Mouse (Mus musculus): ENCODE measurements around the gene Arfgef2.

Arfgef2 gene

GRCm38 (mm10) chr2:166859214-166859613 is 53.8 kb downstream of the Arfgef2 start:
- no peak for DNase-seq (ENCODE audit: low spot score in 2 of 2)

- no peak for DNase-seq (ENCODE audit: low spot score in 2 of 2)
These were observed 57.1 kb downstream of the Arfgef2 start for GRCm38 (mm10) chr2:166862505-166862904.

- DNase-seq (ENCODE audit: low spot score in 2 of 2), result no peak
These were observed 60.1 kb downstream of the Arfgef2 start for GRCm38 (mm10) chr2:166865476-166865875.

GRCm38 (mm10) chr2:166870271-166870865 is 65.0 kb downstream of the Arfgef2 start:
- no peak for DNase-seq (ENCODE audit: low spot score in 2 of 2)

GRCm38 (mm10) chr2:166870899-166871298 is 65.5 kb downstream of the Arfgef2 start:
- DNase-seq (ENCODE audit: low spot score in 2 of 2), result no peak

- DNase-seq (ENCODE audit: low spot score in 2 of 2), result no peak
These were observed 69.4 kb downstream of the Arfgef2 start for GRCm38 (mm10) chr2:166874675-166875280.

GRCm38 (mm10) chr2:166875561-166875960 is 70.2 kb downstream of the Arfgef2 start:
- DNase-seq (ENCODE audit: low spot score in 2 of 2), result no peak

GRCm38 (mm10) chr2:166876331-166876730 is 70.9 kb downstream of the Arfgef2 start:
- no peak for DNase-seq (ENCODE audit: low spot score in 2 of 2)

- DNase-seq (ENCODE audit: low spot score in 2 of 2), result no peak
These were observed 79.7 kb downstream of the Arfgef2 start for GRCm38 (mm10) chr2:166885066-166885465.

GRCm38 (mm10) chr2:166885619-166886018 is 80.2 kb downstream of the Arfgef2 start:
- no peak for DNase-seq (ENCODE audit: low spot score in 2 of 2)

- DNase-seq (ENCODE audit: low spot score in 2 of 2), result no peak
These were observed 80.8 kb downstream of the Arfgef2 start for GRCm38 (mm10) chr2:166886231-166886630.

- DNase-seq (ENCODE audit: low spot score in 2 of 2), result no peak
These were observed 82.4 kb downstream of the Arfgef2 start for GRCm38 (mm10) chr2:166887816-166888215.

- no peak for DNase-seq (ENCODE audit: low spot score in 2 of 2)
These were observed 86.0 kb downstream of the Arfgef2 start for GRCm38 (mm10) chr2:166891366-166891880.

GRCm38 (mm10) chr2:166892158-166892680 is 86.8 kb downstream of the Arfgef2 start:
- DNase-seq (ENCODE audit: low spot score in 2 of 2), result no peak

- no peak for DNase-seq (ENCODE audit: low spot score in 2 of 2)
These were observed 87.6 kb downstream of the Arfgef2 start for GRCm38 (mm10) chr2:166893036-166893435.

- peak in 1 of 2 experiments; percentile 24 for DNase-seq (ENCODE audit: low spot score in 2 of 2)
These were observed 91.0 kb downstream of the Arfgef2 start for GRCm38 (mm10) chr2:166896368-166896767.

- peak in 1 of 2 experiments; percentile 24 for DNase-seq (ENCODE audit: low spot score in 2 of 2)
These were observed 91.6 kb downstream of the Arfgef2 start for GRCm38 (mm10) chr2:166896974-166897373.

GRCm38 (mm10) chr2:166899161-166899560 is 93.8 kb downstream of the Arfgef2 start:
- no peak for DNase-seq (ENCODE audit: low spot score in 2 of 2)

- DNase-seq (ENCODE audit: low spot score in 2 of 2), result no peak
These were observed 94.4 kb downstream of the Arfgef2 start for GRCm38 (mm10) chr2:166899746-166900145.

- DNase-seq (ENCODE audit: low spot score in 2 of 2), result no peak
These were observed 95.6 kb downstream of the Arfgef2 start for GRCm38 (mm10) chr2:166900792-166901505.

GRCm38 (mm10) chr2:166903719-166904282 is 98.4 kb downstream of the Arfgef2 start:
- DNase-seq (ENCODE audit: low spot score in 2 of 2), result no peak
